Mouse (Mus musculus) ovary, postnatal 36 days (tissue): Measurements from ENCODE around the gene Focad.

Experiments
- DNase-seq: peaks from one replicate; pipeline ENCODE4 v3.0.0; 2022; ENCODE audit warnings: low spot score, mixed read lengths

Gene Focad

DNA sequence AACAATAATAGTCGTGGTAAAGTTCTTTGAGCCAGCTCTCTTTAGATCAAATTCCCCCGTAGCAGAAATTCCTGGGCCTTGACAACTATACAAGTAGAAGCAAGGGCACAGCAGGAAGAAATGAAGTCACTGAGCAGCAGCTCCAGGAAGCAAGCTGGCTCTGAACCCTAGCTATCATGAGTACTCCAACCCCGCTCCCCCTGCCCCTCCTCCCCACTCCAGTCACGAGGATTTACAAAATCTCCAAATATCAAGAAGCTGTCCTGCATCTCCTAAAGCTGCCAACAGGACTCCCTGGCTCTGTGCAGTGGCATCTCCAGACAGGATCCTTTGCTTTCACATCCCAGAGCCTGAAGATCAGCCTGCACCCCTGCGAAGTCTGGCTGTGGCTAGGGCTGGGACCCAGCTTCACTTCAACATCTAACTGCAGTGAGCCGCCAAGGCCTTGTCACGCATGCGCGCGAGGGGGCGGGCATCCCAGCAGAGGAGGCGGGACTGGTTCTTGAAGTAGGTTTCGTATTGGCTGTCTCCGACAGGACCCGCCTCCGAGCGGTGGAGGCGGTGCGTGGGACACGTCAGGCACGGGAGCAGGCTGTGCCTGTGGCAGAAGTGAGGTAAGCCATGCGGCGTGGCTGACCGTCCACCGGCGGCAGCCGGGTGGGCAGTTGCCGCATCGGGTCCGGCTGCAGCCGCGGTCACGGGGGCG is at the start of gene Focad:
Gene Focad, plus strand, starts transcription at position 568 of the 706 bp plus-strand sequence.
- DNase-seq, result peak; percentile 98

DNA sequence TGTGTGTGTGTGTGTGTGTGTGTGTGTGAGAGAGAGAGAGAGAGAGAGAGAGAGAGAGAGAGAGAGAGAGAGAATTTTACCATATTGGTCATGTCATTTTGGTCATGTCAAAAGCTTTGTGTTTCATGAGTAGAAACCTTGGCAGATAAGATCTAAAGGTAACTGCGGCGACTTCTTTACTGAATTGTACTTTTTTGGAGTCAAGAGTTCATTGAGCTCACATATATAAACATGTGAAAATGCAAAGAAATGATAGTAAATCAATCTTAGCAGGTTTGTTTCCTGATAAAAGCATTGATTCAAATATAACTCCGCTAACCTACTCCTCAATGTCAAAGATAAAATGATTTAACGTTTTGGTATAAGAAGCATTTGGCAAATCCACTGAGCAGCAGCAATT is 49.3 kb upstream of the Focad start:
- no peak for DNase-seq

DNA sequence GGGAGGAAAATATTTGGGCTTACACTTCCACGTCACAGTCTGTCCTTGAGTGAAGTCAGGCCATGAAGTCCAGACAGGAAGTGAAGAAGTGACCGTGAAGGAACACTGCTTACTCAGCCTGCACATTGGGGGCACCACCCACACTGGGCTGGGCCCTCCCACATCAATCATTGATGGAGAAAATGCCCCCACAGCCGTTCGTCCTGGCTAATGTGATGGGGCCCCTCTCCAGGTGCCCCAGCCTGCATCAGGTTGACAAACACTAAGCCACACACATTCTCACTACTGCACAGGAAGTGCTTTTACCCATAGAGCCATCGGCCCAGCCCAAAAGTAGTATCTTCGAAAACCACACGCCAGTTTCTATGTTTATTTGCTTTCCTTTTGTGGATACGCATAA is 48.1 kb upstream of the Focad start:
- no peak for DNase-seq

DNA sequence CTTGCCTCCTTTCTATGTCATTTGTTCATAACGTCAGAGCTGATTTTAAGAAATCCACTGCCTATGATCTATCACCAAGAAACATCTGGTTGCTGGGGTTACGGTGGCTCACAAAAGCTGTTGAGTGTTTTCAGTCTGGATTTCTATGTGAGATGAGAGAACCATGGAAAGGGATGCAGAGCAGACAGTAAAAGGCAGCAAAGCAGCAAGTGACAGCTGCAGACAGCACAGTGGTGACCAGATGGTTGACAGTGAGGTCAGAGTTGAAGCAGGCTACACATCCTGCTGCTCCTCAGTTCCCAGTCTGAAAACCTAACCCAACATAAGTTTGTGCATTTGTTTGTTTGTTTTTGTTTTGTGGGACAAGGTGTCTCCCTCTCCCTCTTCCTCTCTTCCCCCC is 19.0 kb upstream of the Focad start:
- no peak for DNase-seq

DNA sequence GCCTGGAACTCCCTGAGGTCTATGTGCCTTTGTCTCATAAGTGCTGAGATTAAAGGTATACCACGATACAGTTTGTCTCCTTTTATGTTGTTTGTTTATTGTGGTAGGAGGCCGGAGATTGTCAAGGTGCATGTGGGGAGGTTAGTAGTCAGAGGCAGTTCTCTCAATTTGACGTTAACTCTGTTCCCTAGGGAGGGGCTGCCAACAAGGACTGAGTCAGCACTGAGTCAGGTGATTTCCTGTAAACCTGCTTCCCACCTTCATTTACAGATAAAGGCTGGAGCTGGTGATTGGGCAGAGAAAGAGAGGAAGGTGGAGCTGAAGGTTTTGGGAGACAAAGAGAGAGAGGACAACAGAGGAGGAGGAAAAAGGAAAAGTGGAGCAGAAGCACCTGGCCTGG is 15.4 kb upstream of the Focad start:
- no peak for DNase-seq

DNA sequence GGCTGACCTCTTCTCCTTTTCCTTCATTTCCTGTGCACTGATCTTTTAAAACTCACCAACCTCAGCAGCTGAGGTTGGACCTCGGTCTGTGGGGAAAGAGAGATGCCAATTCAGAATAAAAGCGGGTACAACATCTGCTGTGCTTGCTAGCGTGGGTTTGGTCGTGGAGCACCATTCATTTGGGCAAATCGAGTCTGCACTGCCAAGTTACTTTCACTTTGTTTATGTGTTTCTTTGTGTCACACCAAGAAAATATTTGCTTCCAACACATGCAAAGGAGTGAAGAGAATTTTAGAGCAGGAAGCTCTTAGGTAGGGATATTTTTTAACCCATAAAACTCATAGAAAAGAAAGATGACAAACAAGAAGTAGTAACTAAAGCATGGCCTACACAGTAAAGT is 13.0 kb upstream of the Focad start:
- no peak for DNase-seq

DNA sequence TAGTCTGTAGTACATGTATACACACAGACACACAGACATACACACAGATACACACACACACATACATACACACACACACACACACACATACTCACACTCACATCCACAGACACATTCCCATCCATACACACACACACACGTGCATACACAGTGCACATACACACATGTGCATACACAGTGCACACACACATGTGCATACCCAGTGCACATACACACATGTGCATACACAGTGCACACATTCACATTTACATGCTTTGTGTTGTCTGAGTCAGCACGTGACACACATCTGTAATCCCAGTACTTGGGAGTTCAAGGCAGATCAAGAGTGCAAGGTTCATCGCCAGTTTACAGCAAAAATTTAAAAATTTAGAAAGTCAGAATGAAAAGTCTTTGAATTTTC is 12.5 kb upstream of the Focad start:
- DNase-seq, result no peak

DNA sequence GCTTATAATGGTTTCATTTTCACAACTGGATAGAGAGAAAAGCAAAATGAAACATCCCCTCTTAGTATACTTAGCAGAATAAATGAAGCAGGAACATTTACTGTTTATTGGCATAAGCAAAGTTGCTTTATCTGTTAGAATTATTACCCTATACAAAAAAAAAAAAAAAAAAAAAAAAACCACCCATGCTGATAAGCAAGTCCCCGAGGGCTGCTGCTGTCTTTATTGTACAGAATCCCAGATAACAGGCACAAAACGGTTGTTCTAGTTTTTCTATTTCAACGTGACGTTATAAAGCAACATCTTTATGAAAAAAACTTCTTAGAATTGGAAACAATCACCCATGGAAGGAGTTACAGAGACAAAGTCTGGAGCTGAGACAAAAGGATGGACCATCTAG is 12.0 kb upstream of the Focad start:
- no peak for DNase-seq

DNA sequence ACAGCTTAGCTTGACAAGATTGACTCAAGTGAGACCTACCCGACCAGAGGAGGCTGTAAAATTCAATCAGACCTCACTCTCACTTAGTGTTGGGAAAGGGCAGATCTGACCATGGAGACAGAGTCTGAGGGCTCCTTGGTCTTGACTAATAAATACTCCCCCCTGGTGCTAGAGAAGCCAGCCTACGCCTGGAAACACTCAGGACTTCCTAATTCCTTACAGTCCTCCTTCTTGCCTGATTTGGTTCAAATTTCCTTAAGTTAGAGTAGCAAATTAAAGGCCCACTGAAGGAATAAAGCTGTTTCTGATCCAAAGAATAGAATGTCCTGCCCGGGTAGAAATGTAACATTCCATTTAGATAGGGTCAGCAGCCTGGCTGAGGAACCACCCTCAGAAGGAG is 10.6 kb upstream of the Focad start:
- DNase-seq, result no peak

DNA sequence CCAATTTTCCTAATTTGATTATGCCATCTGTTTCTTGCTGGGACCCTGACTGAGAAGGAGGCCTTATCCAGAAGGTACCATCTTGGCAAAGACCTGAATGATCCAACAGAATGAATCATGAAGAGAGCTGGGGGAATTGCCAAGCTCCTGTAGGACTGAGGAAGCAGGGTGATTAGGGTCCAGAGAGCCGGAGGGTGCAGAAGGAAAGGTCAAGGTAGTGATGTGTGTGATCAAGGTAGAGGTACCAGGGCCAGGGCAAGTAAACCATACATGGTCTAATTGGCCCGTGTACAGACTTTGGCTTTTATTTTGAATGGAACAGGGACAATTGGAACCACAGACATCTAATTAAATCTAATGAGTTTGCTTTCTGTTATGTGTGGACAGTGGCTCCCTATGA is 4.1 kb upstream of the Focad start:
- no peak for DNase-seq

DNA sequence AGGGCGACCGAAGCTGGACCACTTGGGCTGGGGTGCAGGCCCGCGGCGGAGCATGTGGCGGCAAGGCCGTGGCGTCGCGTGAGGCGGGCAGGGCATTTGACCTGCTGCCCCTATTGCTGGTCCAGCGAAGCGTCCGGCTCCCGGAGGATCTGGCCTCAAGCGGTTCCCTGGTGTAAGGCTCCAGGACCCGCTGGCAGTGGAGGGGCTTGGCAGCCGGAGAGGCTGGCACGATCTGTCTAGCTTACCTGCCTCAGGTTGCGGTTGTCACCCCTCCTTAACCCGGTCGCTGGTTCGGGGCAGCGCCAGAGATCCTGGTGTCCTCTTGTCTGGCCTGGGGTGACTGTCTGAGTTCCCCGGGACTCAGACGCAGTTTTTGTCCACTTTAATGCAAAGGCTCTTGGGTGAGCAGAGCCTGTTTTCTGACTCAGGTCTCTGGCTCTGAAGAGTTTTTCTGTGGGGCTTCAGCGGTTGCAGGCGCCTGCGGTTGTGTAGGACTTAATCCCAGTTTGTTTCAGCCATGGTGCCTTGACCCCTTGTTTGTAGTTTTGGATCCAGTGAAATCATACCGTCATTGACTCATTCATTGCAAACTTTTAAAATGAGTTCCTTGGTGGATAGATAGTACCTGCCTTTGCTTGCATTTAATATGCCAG is 465 bp downstream of the Focad start:
- no peak for DNase-seq

DNA sequence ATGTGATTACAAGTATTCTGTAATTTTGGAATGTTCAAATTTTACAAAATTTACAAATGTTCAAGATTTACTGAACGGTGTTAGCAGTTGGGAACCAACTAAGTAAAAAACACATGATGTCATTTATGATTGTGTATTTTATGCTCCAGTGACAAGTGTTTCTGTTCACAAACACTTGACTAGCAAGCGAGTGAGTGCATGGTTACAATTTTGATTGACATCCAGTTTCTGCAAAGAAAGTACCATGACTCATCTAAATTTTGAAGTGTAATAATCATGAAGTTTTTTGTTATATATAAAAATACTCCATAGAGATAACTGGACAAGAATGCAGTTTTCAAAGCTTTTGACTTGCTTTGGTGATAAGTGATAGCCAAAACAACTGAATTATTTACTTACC is 1.3 kb downstream of the Focad start:
- no peak for DNase-seq

DNA sequence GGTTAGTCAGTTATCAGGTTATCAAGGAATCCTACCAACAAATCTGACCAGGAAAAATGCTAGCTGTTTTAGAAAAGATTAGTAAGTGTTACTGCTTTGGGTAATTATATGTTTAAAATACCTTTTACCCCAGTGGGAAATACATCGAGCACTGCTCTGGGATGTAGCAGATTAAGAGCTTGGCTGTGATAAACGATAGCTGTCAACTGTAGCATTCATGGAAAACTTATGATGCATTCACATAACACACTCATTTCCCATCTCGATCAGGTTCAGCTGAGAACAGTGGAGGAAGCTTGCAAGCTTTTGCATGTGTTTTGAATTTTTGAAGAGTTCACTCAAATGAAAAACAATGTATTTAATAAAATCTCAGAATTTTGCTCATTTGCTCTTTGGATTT is 14.2 kb downstream of the Focad start:
- no peak for DNase-seq

DNA sequence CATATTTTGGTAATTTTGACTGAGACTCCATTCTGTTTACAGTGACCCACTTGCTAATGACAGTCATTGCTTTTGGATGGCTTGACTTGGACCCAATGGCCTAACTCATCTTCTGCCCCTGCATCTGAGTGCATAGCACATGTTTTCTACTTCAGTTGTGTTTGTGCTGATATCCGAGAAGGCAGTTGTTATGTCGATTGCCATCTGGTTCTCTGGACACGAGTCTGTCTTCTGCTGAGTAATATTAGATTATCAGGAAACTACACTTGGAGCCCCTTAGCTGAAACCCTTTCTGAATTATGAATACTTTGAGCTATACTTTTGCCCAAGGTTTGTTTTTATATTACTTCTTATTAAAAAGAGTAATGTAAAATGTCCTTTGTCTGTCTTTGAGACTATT is 22.9 kb downstream of the Focad start:
- no peak for DNase-seq

DNA sequence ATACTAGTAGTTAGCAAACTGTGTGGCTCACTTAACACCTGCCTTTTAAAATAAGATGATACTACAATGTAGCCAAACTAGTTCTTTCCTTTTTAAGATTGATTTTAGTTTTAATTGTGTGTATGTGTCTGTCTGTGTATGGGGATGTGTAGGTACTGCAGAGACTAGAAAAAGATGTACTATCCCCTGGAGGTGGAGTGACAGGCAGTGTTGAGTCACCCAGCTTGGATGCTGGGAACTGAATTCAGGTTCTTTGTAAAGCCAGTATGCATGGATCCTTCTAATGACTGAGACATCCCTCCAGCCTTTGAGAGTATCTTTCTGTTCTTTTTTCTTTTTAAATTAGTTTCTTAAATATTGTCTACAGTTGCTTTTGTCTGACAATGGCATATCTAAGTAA is 23.5 kb downstream of the Focad start:
- DNase-seq, result no peak

DNA sequence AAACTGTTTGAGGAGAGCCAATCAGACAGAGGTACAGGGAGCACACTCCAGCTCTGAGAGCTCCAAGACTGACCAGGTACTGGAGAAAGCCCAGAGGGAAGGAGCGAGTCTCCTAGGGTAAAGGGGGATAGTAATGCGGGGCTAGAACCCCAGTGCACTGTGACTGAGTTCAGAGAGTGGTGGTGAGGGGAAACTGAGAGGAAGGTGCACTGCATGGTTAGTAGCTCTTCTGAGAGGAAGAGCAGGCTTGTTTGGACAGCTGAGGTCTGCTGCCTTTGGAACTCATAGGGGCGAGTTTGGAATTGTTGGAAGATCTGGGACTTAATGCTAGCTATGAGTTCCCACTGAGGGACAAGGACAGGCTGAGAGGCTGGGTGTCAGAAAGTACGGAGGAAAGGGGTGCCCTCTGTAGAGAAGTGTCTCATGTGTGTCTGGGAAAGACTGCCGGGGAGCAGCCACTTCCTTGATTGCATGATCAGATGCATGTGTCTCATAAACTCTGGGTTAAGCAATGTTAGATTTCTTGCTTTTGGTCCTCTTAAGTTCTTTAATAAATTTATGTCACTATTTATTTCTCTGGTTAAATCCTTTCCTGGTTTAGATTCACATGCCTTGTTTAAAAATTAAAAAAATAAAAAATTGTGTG is 24.4 kb downstream of the Focad start:
- no peak for DNase-seq

DNA sequence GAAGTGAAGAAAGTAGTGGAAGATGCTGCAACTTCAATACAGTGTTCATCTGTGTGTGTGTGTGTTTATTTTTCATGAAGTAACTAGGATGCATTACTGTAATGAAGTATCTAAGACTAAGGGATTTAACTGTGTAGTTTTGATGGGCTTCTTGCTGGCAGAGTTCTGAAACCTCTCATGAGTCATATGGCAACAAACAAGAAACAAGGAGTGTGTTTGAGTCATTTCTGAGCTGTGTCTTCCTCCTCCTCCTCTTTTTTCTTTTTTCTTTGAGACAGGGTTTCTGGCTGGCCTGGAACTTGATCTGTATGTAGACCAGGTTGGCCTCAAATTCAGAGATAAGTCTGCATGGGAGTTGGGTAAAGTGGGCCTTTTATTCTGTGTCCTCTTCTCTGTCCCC is 25.7 kb downstream of the Focad start:
- DNase-seq, result no peak

DNA sequence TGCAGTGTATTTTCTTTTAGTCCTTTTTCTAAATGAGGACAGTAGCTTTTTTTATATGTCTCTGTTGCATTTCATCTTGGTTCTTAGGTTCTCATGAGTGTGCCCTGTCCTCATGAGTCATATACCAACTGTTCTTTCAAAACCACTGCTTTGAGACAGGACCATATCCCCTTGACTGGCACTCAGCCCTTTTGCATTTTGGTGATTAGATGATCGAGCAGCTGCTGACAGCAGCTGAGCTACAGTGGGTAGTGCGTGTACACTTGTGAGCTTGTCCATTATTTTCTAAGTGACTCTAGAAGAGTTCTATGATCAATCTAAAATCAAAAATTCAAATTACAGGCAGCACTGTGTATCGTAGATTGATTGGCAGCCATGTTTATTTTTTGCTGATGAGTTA is 28.0 kb downstream of the Focad start:
- DNase-seq, result no peak

DNA sequence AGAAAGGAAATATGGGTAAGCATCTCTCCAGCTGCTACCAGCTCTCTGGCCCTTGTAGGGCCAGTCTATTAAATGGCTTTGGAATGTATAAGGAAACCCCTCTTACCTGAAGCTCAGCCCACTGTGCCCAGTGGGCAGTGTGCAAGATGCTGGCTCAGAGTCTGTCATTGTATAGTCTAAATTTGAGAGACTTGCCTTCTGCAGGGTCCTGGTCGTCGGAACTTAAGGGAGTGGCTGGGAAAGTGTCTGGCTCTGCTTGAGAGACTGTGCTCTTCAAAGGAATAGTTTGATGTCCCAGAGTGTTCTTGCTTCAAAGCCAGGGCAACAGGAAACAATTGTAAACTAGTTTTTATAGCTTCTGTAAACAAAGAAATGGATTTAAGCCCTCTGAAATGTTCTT is 41.5 kb downstream of the Focad start:
- no peak for DNase-seq

DNA sequence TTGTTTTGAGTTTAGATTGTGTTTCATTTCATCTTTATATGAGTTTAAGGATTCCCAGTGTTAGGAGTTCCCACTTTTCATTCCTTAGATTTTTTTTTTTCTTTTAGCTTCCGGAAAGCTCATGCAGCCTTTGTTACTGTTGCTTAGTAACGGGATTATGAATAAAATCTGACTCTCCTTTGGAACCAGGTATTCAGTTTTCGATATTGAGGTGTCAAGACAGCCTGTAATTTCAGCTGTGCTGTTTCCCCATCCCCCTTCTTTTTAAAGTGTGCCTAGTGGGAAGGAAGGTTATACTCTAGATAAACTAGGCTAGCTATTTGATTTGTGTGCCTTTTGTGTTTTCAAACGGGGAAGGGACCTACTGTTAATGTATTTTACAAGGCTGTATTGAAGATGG is 42.1 kb downstream of the Focad start:
- no peak for DNase-seq

DNA sequence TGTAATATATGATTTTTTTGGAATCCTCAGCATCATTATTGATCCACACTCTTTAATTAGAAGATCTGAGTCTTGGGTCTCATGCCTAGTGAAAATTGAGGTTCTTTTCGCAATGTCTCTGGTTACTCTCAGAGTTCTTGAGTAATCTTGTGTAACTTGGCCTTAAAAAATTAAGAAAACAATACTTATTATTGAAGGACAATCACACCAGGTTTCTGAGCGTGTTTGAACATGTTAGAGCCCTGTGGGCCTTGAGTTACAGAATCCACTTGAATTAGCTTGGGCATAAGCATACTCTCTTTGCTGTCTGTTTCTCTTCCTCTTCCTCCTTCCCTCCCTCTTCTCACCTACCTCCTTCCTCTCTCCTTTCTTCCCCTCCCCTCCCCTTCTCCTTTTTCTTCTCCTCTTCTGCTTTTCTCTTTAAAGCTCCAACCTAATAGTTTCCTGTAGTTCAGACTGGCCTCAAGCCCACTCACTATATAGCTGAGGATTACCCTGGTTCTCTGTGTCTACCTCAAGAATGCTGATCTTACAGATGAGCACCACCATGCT is 44.0 kb downstream of the Focad start:
- DNase-seq, result no peak

DNA sequence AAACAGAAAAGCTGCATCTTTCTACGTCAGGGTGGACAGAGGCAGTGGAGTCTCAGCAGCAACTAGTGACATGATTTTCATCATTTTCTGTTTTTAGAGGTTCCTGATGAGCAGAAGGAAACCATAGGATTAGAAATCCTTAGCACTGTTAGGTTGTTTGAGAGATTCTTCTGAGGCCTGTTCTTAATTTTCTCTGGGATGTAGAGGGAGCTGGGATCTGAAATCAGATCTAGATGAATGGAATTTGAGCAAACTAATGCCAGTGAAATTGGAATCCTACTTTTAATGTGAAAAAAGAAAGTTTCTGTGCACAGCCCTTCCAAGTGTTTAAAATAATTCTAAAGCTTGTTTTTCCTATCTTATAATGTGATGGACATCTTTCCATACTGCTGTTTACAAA is 55.0 kb downstream of the Focad start:
- no peak for DNase-seq

DNA sequence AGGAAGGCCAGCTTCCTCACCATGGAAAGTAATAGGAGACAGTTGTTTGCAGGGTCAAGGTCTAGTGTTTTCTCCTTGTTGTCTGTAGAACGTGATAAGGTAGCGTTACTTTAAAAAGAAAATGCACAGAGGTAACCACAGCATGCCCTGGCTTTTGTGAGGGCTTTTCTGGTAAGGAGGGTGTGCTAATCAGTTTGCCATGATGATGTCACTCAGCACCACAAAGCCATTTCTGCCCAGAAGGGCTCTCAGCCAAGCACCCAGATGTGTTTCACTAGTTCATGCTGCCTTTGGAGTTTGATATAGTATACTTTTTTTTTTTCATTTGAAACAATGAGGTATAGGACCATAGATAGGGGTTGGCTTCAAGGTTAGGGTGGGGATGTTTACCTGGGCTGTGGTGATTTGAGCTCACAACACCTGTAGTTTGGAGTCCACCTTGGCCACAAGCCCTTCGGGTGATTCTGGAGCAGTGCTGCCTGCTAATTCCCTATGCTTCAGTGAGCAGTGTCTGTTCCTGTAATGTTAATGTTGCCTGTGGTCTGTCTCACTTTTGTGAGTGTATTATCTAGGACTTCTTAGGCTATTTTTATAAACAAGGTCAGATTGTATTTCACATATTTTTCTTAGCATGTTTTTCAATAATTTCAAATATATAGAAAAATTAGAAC is 61.2 kb downstream of the Focad start:
- no peak for DNase-seq
